Mouse (Mus musculus) embryonic fibroblast, embryonic 13.5 days (primary cell): Measurements from ENCODE around the gene Ltbp4. TPM values are rescaled to one million over a fixed set of nuclear protein-coding genes. Genes with fewer than 3 reads are reported as not detected.
A peak's percentile ranks its signal among the peaks of the same experiment; 100 is the strongest.

Source experiments
- H3K27ac ChIP-seq: 2 replicates; pipeline ENCODE4 v1.5.1; 2012; ENCODE audit warnings: low read length, control low read depth, inconsistent platforms; ENCODE audit not compliant: insufficient read depth
- H3K4me1 ChIP-seq: 2 replicates; pipeline ENCODE4 v1.6.1; 2011; ENCODE audit warnings: low read length; ENCODE audit not compliant: control insufficient read depth, insufficient read depth
- H3K4me3 ChIP-seq: 2 replicates; pipeline ENCODE4 v1.5.1; 2011; ENCODE audit warnings: mild to moderate bottlenecking, control low read depth, low read length; ENCODE audit not compliant: insufficient read depth
- CTCF ChIP-seq: IDR thresholded peaks from 2 replicates; pipeline ENCODE4 v1.5.1; 2011; ENCODE audit warnings: mild to moderate bottlenecking, control low read depth, low read length, moderate library complexity, borderline replicate concordance; ENCODE audit not compliant: insufficient read depth
- POLR2A ChIP-seq: IDR thresholded peaks from 2 replicates; pipeline ENCODE4 v1.6.1; 2011; ENCODE audit warnings: low read depth, mild to moderate bottlenecking, control low read depth, low read length, moderate library complexity
- polyA plus RNA-seq: library from polyadenylated mRNA; stranded (reverse); fragments of >200 nt; gene quantifications from 2 replicates; pipeline ENCODE4 v1.2.4, GENCODE M21; 2011; ENCODE audit warnings: low read depth; ENCODE audit not compliant: missing spikeins, insufficient read length

Gene Ltbp4
- polyA plus RNA-seq, 1 experiment = 46.5 TPM

- Histone ChIP-seq H3K4me1 (no peaks in the 10 kb centered on the region), H3K27ac (peak within 1 kb of the TSS; percentile 64), H3K4me3 (peak within 1 kb of the TSS; percentile 91)
- TF ChIP-seq POLR2A (no peak; the same call in 1 of the 2 replicates), CTCF (no peak)
These were observed 18.3 kb upstream of the Ltbp4 start, which contains the start of gene Shkbp1 for GRCm38 (mm10) chr7:27355745-27356240. TSS of gene Shkbp1 (minus strand) at chr7:27356019.

GRCm38 (mm10) chr7:27355261-27355660 lies 17.8 kb upstream of the Ltbp4 start:
- Histone ChIP-seq H3K4me1 (no peaks in the 10 kb centered on the region), H3K27ac (0 out of 2 replicates have a peak overlapping the region, but pooled peaks have one; percentile 36), H3K4me3 (peak overlapping the region; percentile 91)
- TF ChIP-seq POLR2A = no peak; the same call in 1 of the 2 replicates
- no peak for TF ChIP-seq CTCF

GRCm38 (mm10) chr7:27354783-27355182 lies 17.3 kb upstream of the Ltbp4 start:
- no peak overlapping the region for H3K27ac ChIP-seq
- H3K4me3 ChIP-seq = peak overlapping the region; percentile 91
- TF ChIP-seq CTCF (no peak), POLR2A (no peak)
- H3K4me1 ChIP-seq = no peaks in the 10 kb centered on the region

GRCm38 (mm10) chr7:27354144-27354543 lies 16.7 kb upstream of the Ltbp4 start:
- no peak for TF ChIP-seq CTCF
- no peak for TF ChIP-seq POLR2A
- Histone ChIP-seq H3K4me1 (no peaks in the 10 kb centered on the region), H3K4me3 (no peak overlapping the region), H3K27ac (no peak overlapping the region)

GRCm38 (mm10) chr7:27345444-27345843 lies 8.0 kb upstream of the Ltbp4 start:
- TF ChIP-seq POLR2A (no peak), CTCF (no peak)
- no peak overlapping the region for H3K27ac ChIP-seq
- no peak overlapping the region for H3K4me3 ChIP-seq
- H3K4me1 ChIP-seq = no peaks in the 10 kb centered on the region

GRCm38 (mm10) chr7:27342595-27342994 lies 5.1 kb upstream of the Ltbp4 start:
- TF ChIP-seq POLR2A = no peak
- no peak for TF ChIP-seq CTCF
- H3K27ac ChIP-seq = no peak overlapping the region
- H3K4me3 ChIP-seq = no peak overlapping the region
- no peaks in the 10 kb centered on the region for H3K4me1 ChIP-seq

GRCm38 (mm10) chr7:27339519-27339918 lies 2.0 kb upstream of the Ltbp4 start:
- Histone ChIP-seq H3K4me1 (peaks cover 3% of the 10 kb centered on the region; the same call in 1 of the 2 replicates), H3K27ac (no peak overlapping the region), H3K4me3 (no peak overlapping the region)
- TF ChIP-seq CTCF = no peak
- no peak for TF ChIP-seq POLR2A

- no peak for TF ChIP-seq POLR2A
- TF ChIP-seq CTCF = no peak
- Histone ChIP-seq H3K4me1 (peaks cover 3% of the 10 kb centered on the region; the same call in 1 of the 2 replicates), H3K27ac (no peak overlapping the region), H3K4me3 (no peak overlapping the region)
These were observed 1.6 kb upstream of the Ltbp4 start for GRCm38 (mm10) chr7:27339114-27339513.

- TF ChIP-seq POLR2A = peak; percentile 78
- TF ChIP-seq CTCF = peak; percentile 99
- peaks cover 3% of the 10 kb centered on the region; the same call in 1 of the 2 replicates for H3K4me1 ChIP-seq
- H3K27ac ChIP-seq = no peak overlapping the region; the same call in 1 of the 2 replicates
- peak overlapping the region; percentile 47 for H3K4me3 ChIP-seq
These were observed 1.3 kb downstream of the Ltbp4 start for GRCm38 (mm10) chr7:27335928-27336823.
